Mouse (Mus musculus): ENCODE measurements at regions not wholly inside any gene's neighbourhood (a gene's known extent, or its start where the extent isn't known, plus 50 kb on each side); places are given as distances from the start of the nearest gene placed in this dataset.

- Histone ChIP-seq H3K27me3 (replicated peaks) (no peaks in the 10 kb centered on the region), H3K9ac (no peak overlapping the region), H3K4me3 (no peak overlapping the region), H3K27ac (no peak overlapping the region), H3K4me2 (replicated peaks) (no peak overlapping the region), H3K9me3 (0 out of 2 replicates have a peak, but pooled peaks cover 11% of the 10 kb centered on the region), H3K4me1 (no peaks in the 10 kb centered on the region), H3K36me3 (no peaks in the 10 kb centered on the region)
- WGBS: 92% methylated on average over 11 of the region's 11 CpGs
- ATAC-seq (ENCODE audit: low FRiP score, low read depth): no peak
These were observed 71.9 kb upstream of the Ptgfrn start for GRCm38 (mm10) chr3:101181958-101182357.

- H3K27me3 ChIP-seq (replicated peaks): no peaks in the 10 kb centered on the region
- no peaks in the 10 kb centered on the region for H3K36me3 ChIP-seq
- H3K9ac ChIP-seq: no peak overlapping the region
- H3K27ac ChIP-seq: no peak overlapping the region
- 88% methylated on average over 6 of the region's 6 CpGs for WGBS
- no peaks in the 10 kb centered on the region for H3K4me1 ChIP-seq
- no peak overlapping the region for H3K4me3 ChIP-seq
- H3K4me2 ChIP-seq (replicated peaks): no peak overlapping the region
- no peaks in the 10 kb centered on the region for H3K9me3 ChIP-seq
- no peak for ATAC-seq (ENCODE audit: low FRiP score, low read depth)
These were observed 63.9 kb upstream of the Ptgfrn start for GRCm38 (mm10) chr3:101173954-101174353.

GRCm38 (mm10) chr3:101170037-101171019 lies 60.2 kb upstream of the Ptgfrn start:
- Histone ChIP-seq H3K27ac (no peak overlapping the region), H3K4me2 (replicated peaks) (no peak overlapping the region), H3K4me1 (peaks cover 3% of the 10 kb centered on the region; the same call in 1 of the 2 replicates), H3K4me3 (no peak overlapping the region), H3K9me3 (no peaks in the 10 kb centered on the region), H3K36me3 (no peaks in the 10 kb centered on the region), H3K27me3 (replicated peaks) (no peaks in the 10 kb centered on the region), H3K9ac (no peak overlapping the region)
- 78% methylated on average over 15 of the region's 15 CpGs for WGBS
- ATAC-seq (ENCODE audit: low FRiP score, low read depth): no peak

GRCm38 (mm10) chr3:101167026-101167425 lies 56.9 kb upstream of the Ptgfrn start:
- H3K4me2 ChIP-seq (replicated peaks): no peak overlapping the region
- H3K4me3 ChIP-seq: no peak overlapping the region
- H3K9ac ChIP-seq: no peak overlapping the region
- H3K36me3 ChIP-seq: no peaks in the 10 kb centered on the region
- peaks cover 14% of the 10 kb centered on the region for H3K4me1 ChIP-seq
- H3K9me3 ChIP-seq: no peaks in the 10 kb centered on the region
- WGBS: 95% methylated on average over 1 of the region's 1 CpGs
- H3K27ac ChIP-seq: no peak overlapping the region
- no peak for ATAC-seq (ENCODE audit: low FRiP score, low read depth)
- no peaks in the 10 kb centered on the region; the same call in 1 of the 2 replicates for H3K27me3 ChIP-seq (replicated peaks)

- no peaks in the 10 kb centered on the region; the same call in 1 of the 2 replicates for H3K27me3 ChIP-seq (replicated peaks)
- H3K27ac ChIP-seq: no peak overlapping the region
- no peak for ATAC-seq (ENCODE audit: low FRiP score, low read depth)
- H3K4me2 ChIP-seq (replicated peaks): no peak overlapping the region
- H3K4me3 ChIP-seq: no peak overlapping the region
- H3K9ac ChIP-seq: no peak overlapping the region
- 93% methylated on average over 7 of the region's 7 CpGs for WGBS
- H3K9me3 ChIP-seq: no peaks in the 10 kb centered on the region
- H3K4me1 ChIP-seq: peaks cover 17% of the 10 kb centered on the region
- H3K36me3 ChIP-seq: no peaks in the 10 kb centered on the region
These were observed 56.5 kb upstream of the Ptgfrn start for GRCm38 (mm10) chr3:101166580-101166979.

- no peaks in the 10 kb centered on the region for H3K9me3 ChIP-seq
- H3K27ac ChIP-seq: no peak overlapping the region
- H3K27me3 ChIP-seq (replicated peaks): no peaks in the 10 kb centered on the region; the same call in 1 of the 2 replicates
- no peaks in the 10 kb centered on the region for H3K36me3 ChIP-seq
- no peak for ATAC-seq (ENCODE audit: low FRiP score, low read depth)
- H3K4me2 ChIP-seq (replicated peaks): no peak overlapping the region
- no peak overlapping the region for H3K9ac ChIP-seq
- WGBS: 56% methylated on average over 6 of the region's 6 CpGs
- H3K4me1 ChIP-seq: peaks cover 17% of the 10 kb centered on the region
- no peak overlapping the region for H3K4me3 ChIP-seq
These were observed 55.2 kb upstream of the Ptgfrn start for GRCm38 (mm10) chr3:101165261-101165660.

- no peaks in the 10 kb centered on the region; the same call in 1 of the 2 replicates for H3K27me3 ChIP-seq (replicated peaks)
- no peak for ATAC-seq (ENCODE audit: low FRiP score, low read depth)
- H3K4me3 ChIP-seq: no peak overlapping the region
- H3K36me3 ChIP-seq: no peaks in the 10 kb centered on the region
- H3K9ac ChIP-seq: no peak overlapping the region
- 88% methylated on average over 5 of the region's 5 CpGs for WGBS
- no peaks in the 10 kb centered on the region for H3K9me3 ChIP-seq
- H3K4me1 ChIP-seq: peaks cover 17% of the 10 kb centered on the region
- no peak overlapping the region for H3K27ac ChIP-seq
- no peak overlapping the region for H3K4me2 ChIP-seq (replicated peaks)
These were observed 54.7 kb upstream of the Ptgfrn start for GRCm38 (mm10) chr3:101164771-101165170.

GRCm38 (mm10) chr3:101163991-101164434 lies 53.9 kb upstream of the Ptgfrn start:
- Histone ChIP-seq H3K4me2 (replicated peaks) (no peak overlapping the region), H3K9me3 (no peaks in the 10 kb centered on the region), H3K27ac (no peak overlapping the region)

GRCm38 (mm10) chr3:101163160-101163990 lies 53.3 kb upstream of the Ptgfrn start:
- Histone ChIP-seq H3K27me3 (replicated peaks) (no peaks in the 10 kb centered on the region; the same call in 1 of the 2 replicates), H3K4me2 (replicated peaks) (no peak overlapping the region), H3K4me1 (peaks cover 17% of the 10 kb centered on the region), H3K27ac (no peak overlapping the region), H3K9ac (no peak overlapping the region), H3K4me3 (no peak overlapping the region), H3K36me3 (no peaks in the 10 kb centered on the region), H3K9me3 (no peaks in the 10 kb centered on the region)
- no peak for ATAC-seq (ENCODE audit: low FRiP score, low read depth)
- WGBS: 34% methylated on average over 16 of the region's 16 CpGs

More at GRCm38 (mm10) chr3:101163991-101164434, 53.9 kb upstream of the Ptgfrn start:
- 73% methylated on average over 4 of the region's 4 CpGs for WGBS
- no peak overlapping the region for H3K9ac ChIP-seq
- no peak for ATAC-seq (ENCODE audit: low FRiP score, low read depth)
- peaks cover 17% of the 10 kb centered on the region for H3K4me1 ChIP-seq
- H3K27me3 ChIP-seq (replicated peaks): no peaks in the 10 kb centered on the region; the same call in 1 of the 2 replicates
- no peak overlapping the region for H3K4me3 ChIP-seq
- no peaks in the 10 kb centered on the region for H3K36me3 ChIP-seq

- H3K4me3 ChIP-seq: no peak overlapping the region
- H3K27me3 ChIP-seq (replicated peaks): no peaks in the 10 kb centered on the region; the same call in 1 of the 2 replicates
- H3K9ac ChIP-seq: no peak overlapping the region
- H3K36me3 ChIP-seq: no peaks in the 10 kb centered on the region
- no peaks in the 10 kb centered on the region for H3K9me3 ChIP-seq
- peaks cover 17% of the 10 kb centered on the region for H3K4me1 ChIP-seq
- WGBS: 46% methylated on average over 14 of the region's 14 CpGs
- no peak overlapping the region for H3K4me2 ChIP-seq (replicated peaks)
- ATAC-seq (ENCODE audit: low FRiP score, low read depth): no peak
- no peak overlapping the region for H3K27ac ChIP-seq
These were observed 52.6 kb upstream of the Ptgfrn start for GRCm38 (mm10) chr3:101162536-101163159.

GRCm38 (mm10) chr3:101161941-101162531 lies 52.0 kb upstream of the Ptgfrn start:
- no peak for ATAC-seq (ENCODE audit: low FRiP score, low read depth)
- no peak overlapping the region for H3K27ac ChIP-seq
- H3K27me3 ChIP-seq (replicated peaks): no peaks in the 10 kb centered on the region; the same call in 1 of the 2 replicates
- H3K9me3 ChIP-seq: no peaks in the 10 kb centered on the region
- H3K9ac ChIP-seq: no peak overlapping the region
- no peaks in the 10 kb centered on the region for H3K36me3 ChIP-seq
- peaks cover 17% of the 10 kb centered on the region for H3K4me1 ChIP-seq
- H3K4me2 ChIP-seq (replicated peaks): no peak overlapping the region; the same call in 1 of the 2 replicates
- H3K4me3 ChIP-seq: no peak overlapping the region
- 51% methylated on average over 14 of the region's 14 CpGs for WGBS

Data from neural tube, embryonic 12.5 days (tissue).